Mouse (Mus musculus) MEL (cell line): ENCODE measurements around the gene Farp2. TPM values are rescaled to one million over a fixed set of nuclear protein-coding genes. Genes with fewer than 3 reads are reported as not detected.

Experiments used
- DNase-seq: peaks from one replicate; pipeline ENCODE4 v3.0.0; 2011; ENCODE audit warnings: low read depth, low spot score
- H3K27ac ChIP-seq: 2 replicates; pipeline ENCODE4 v1.5.1; 2012; ENCODE audit warnings: low read depth, mild to moderate bottlenecking, control low read depth, low read length, moderate library complexity; ENCODE audit not compliant: control insufficient read depth
- H3K27me3 ChIP-seq, 2 experiments: fragments of 150-350 bp in 1 of 2; sonication (generic) in 1 of 2; 2 replicates each; pipeline ENCODE4 v1.6.1; 2012; ENCODE audit warnings: low read length in 2 of 2, mild to moderate bottlenecking in 2 of 2, improper control_type of control experiment in 1 of 2, moderate library complexity in 1 of 2; ENCODE audit not compliant: insufficient read depth in 2 of 2, control insufficient read depth in 1 of 2
- H3K36me3 ChIP-seq, 2 experiments: 2 replicates each; pipeline ENCODE4 v1.6.1; 2012 to 2014; ENCODE audit warnings: low read length in 2 of 2, improper control_type of control experiment in 1 of 2, inconsistent platforms in 1 of 2, mild to moderate bottlenecking in 1 of 2; ENCODE audit not compliant: insufficient read depth in 2 of 2, control insufficient read depth in 1 of 2
- H3K4me1 ChIP-seq, 2 experiments: fragments of 150-350 bp in 1 of 2; sonication (generic) in 1 of 2; 2 replicates each; pipeline ENCODE4 v1.6.1; 2012; ENCODE audit warnings: low read length in 2 of 2, improper control_type of control experiment in 1 of 2, mild to moderate bottlenecking in 1 of 2; ENCODE audit not compliant: insufficient read depth in 2 of 2, control insufficient read depth in 1 of 2
- H3K4me3 ChIP-seq, 2 experiments: fragments of 150-350 bp in 1 of 2; sonication (generic) in 1 of 2; 2 replicates each; pipeline ENCODE4 v1.5.1; 2012; ENCODE audit warnings: low read depth in 2 of 2, low read length in 2 of 2, mild to moderate bottlenecking in 2 of 2, moderate library complexity in 2 of 2, control low read depth in 1 of 2, improper control_type of control experiment in 1 of 2; ENCODE audit not compliant: control insufficient read depth in 1 of 2, insufficient read depth in 1 of 2
- H3K79me2 ChIP-seq: 2 replicates; pipeline ENCODE4 v1.6.1; 2012; ENCODE audit warnings: mild to moderate bottlenecking, low read length, moderate library complexity; ENCODE audit not compliant: control insufficient read depth, poor library complexity, insufficient read depth
- H3K9ac ChIP-seq: 2 replicates; pipeline ENCODE4 v1.6.1; 2012; ENCODE audit warnings: low read depth, mild to moderate bottlenecking, control low read depth, low read length, moderate library complexity; ENCODE audit not compliant: control insufficient read depth, poor library complexity, severe bottlenecking
- H3K9me3 ChIP-seq: fragments of 150-350 bp; sonication (generic); replicated peaks from 2 replicates; pipeline ENCODE4 v1.6.1; 2012; ENCODE audit warnings: mild to moderate bottlenecking, low read length, improper control_type of control experiment, moderate library complexity; ENCODE audit not compliant: insufficient read depth
- BHLHE40 ChIP-seq: IDR thresholded peaks from 2 replicates; pipeline ENCODE4 v1.6.1; 2012; ENCODE audit warnings: low read depth, mild to moderate bottlenecking, inconsistent platforms, low read length, improper control_type of control experiment, borderline replicate concordance
- CTCF ChIP-seq, 3 experiments: IDR thresholded peaks in 2 of 3; conservative IDR thresholded peaks in 1 of 3; 2 replicates each; pipeline ENCODE4 v1.5.1; 2011 to 2012; ENCODE audit warnings: low read length in 3 of 3, low read depth in 2 of 3, mild to moderate bottlenecking in 2 of 3, improper control_type of control experiment in 1 of 3, inconsistent platforms in 1 of 3, mixed read lengths in 1 of 3, moderate library complexity in 1 of 3; ENCODE audit not compliant: control insufficient read depth in 1 of 3, insufficient read depth in 1 of 3, poor library complexity in 1 of 3, severe bottlenecking in 1 of 3
- JUND ChIP-seq: IDR thresholded peaks from 2 replicates; pipeline ENCODE4 v1.6.1; 2011; ENCODE audit warnings: low read depth, mild to moderate bottlenecking, improper control_type of control experiment, low read length
- KAT2A ChIP-seq: conservative IDR thresholded peaks from 2 replicates; pipeline ENCODE4 v1.6.1; 2012; ENCODE audit warnings: low read depth, low read length, improper control_type of control experiment, inconsistent platforms
- MAX ChIP-seq: IDR thresholded peaks from 2 replicates; pipeline ENCODE4 v1.6.1; 2011; ENCODE audit warnings: low read length, improper control_type of control experiment
- MAZ ChIP-seq: IDR thresholded peaks from 2 replicates; pipeline ENCODE4 v1.6.1; 2012; ENCODE audit warnings: low read depth, mild to moderate bottlenecking, inconsistent platforms, low read length, improper control_type of control experiment
- MEF2A ChIP-seq: IDR thresholded peaks from 2 replicates; pipeline ENCODE4 v1.6.1; 2014; ENCODE audit warnings: low read depth, mild to moderate bottlenecking, inconsistent platforms, low read length, improper control_type of control experiment; ENCODE audit not compliant: poor library complexity, insufficient replicate concordance, severe bottlenecking; ENCODE audit errors: extremely low read depth
- MXI1 ChIP-seq: IDR thresholded peaks from 2 replicates; pipeline ENCODE4 v1.6.1; 2011; ENCODE audit warnings: mild to moderate bottlenecking, low read depth, low read length, improper control_type of control experiment
- MYB ChIP-seq: IDR thresholded peaks from 2 replicates; pipeline ENCODE4 v1.6.1; 2011; ENCODE audit warnings: mild to moderate bottlenecking, low read depth, low read length, improper control_type of control experiment
- POLR2A ChIP-seq, 2 experiments: IDR thresholded peaks; 2 replicates each; pipeline ENCODE4 v1.6.1; 2011 to 2012; ENCODE audit warnings: low read length in 2 of 2, mild to moderate bottlenecking in 2 of 2, control low read depth in 1 of 2, improper control_type of control experiment in 1 of 2, low read depth in 1 of 2, moderate library complexity in 1 of 2; ENCODE audit not compliant: control insufficient read depth in 1 of 2, insufficient read depth in 1 of 2, poor library complexity in 1 of 2
- POLR2AphosphoS2 ChIP-seq: IDR thresholded peaks from 2 replicates; pipeline ENCODE4 v1.6.1; 2011; ENCODE audit warnings: low read length, improper control_type of control experiment
- POLR2AphosphoS5 ChIP-seq: IDR thresholded peaks from 2 replicates; pipeline ENCODE4 v1.6.1; 2012; ENCODE audit warnings: low read depth, borderline replicate concordance, mild to moderate bottlenecking, inconsistent platforms, low read length, moderate library complexity, mixed read lengths
- RAD21 ChIP-seq: IDR thresholded peaks from 2 replicates; pipeline ENCODE4 v1.6.1; 2011; ENCODE audit warnings: mild to moderate bottlenecking, low read depth, low read length, improper control_type of control experiment
- SMC3 ChIP-seq: IDR thresholded peaks from 2 replicates; pipeline ENCODE4 v1.6.1; 2011; ENCODE audit warnings: low read depth, low read length, improper control_type of control experiment
- TCF12 ChIP-seq: IDR thresholded peaks from 2 replicates; pipeline ENCODE4 v1.6.1; 2014; ENCODE audit warnings: low read depth, mild to moderate bottlenecking, inconsistent platforms, low read length, improper control_type of control experiment, moderate library complexity
- ZKSCAN1 ChIP-seq: IDR thresholded peaks from 2 replicates; pipeline ENCODE4 v1.6.1; 2012; ENCODE audit warnings: low read depth, mild to moderate bottlenecking, inconsistent platforms, low read length, improper control_type of control experiment, moderate library complexity
- ZNF384 ChIP-seq: IDR thresholded peaks from 2 replicates; pipeline ENCODE4 v1.6.1; 2012; ENCODE audit warnings: low read depth, mild to moderate bottlenecking, inconsistent platforms, low read length, improper control_type of control experiment
- polyA plus RNA-seq, 2 experiments: library from polyadenylated mRNA; stranded (reverse) in 1 of 2; unstranded in 1 of 2; fragments of >175 nt in 1 of 2; fragments of >200 nt in 1 of 2; gene quantifications; 2 replicates each; pipeline versions ENCODE4 v1.2.1 to v1.2.4; 2012; ENCODE audit warnings: low replicate concordance in 2 of 2, low read depth in 1 of 2; ENCODE audit not compliant: insufficient read length in 2 of 2, insufficient read depth in 1 of 2, missing spikeins in 1 of 2
- total RNA-seq: library from RNA; depleted of rRNA; stranded (reverse); fragments of 300-350 nt; gene quantifications from 2 replicates; pipeline ENCODE4 v1.2.3, GENCODE M21; 2012

The Farp2 gene
- total and polyA plus RNA-seq, 3 experiments: 9.7 to 12.0 TPM; not detected in 1

GRCm38 (mm10) chr1:93603921-93604320 is 92.0 kb downstream of the Farp2 start:
- Histone ChIP-seq H3K4me3 (no peak overlapping the region), H3K9me3 (no peaks in the 10 kb centered on the region), H3K4me1 (peaks cover 0 to 3% of the 10 kb centered on the region in 2 experiments; a peak in 1 of 4 replicates), H3K27ac (no peak overlapping the region), H3K36me3 (peaks cover 0 to 2% of the 10 kb centered on the region in 2 experiments; a peak in 1 of 4 replicates), H3K9ac (no peak overlapping the region), H3K79me2 (no peaks in the 10 kb centered on the region), H3K27me3 (no peaks in the 10 kb centered on the region)
- no peak for DNase-seq
- TF ChIP-seq MYB: no peak
- no peak for TF ChIP-seq MEF2A

DNA sequence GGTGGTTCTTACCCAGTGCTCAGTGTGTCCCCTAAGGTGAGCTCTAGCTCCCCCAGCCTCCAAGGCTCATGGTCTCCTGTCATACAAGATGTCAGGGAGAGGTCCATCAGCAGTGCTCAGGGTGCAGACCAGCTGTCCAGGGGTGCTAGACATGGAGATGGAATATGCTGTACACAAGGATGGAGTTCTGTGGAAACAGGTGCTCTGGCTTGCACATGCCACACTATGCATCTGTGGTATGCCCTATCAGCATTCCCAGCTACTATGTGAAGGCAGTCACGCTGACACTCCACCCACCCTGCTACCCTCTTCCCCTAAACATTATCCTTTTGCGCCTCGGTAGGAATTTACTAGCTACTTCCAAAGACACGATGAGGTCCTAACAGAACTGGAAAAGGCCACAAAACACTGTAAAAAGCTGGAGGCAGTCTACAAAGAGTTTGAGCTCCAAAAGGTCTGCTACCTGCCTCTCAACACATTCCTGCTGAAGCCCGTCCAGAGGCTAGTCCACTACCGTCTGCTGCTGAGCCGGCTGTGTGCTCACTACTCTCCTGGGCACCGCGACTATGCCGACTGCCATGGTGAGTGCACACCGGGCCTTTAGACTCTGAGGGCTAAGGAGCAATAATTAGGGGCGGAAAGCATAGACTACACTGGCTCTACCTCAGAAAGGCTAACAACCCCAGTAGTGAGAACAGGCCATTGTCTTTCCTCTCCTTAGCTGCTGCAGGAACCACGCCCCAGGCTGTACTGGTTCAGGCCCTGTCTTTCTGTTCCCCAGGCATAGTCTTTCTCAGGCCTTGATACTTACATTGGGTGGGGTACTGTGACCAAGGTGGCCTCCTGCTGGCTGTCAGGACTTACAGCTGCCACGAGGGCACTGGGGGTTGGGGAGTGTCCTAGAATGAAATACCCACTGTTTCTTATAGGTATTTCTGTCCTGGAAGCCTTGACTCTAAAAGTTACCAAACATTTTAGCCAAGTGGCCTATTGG is 95.5 kb downstream of the Farp2 start:
- Histone ChIP-seq H3K4me1 (peaks cover 0 to 3% of the 10 kb centered on the region in 2 experiments; a peak in 1 of 4 replicates), H3K79me2 (no peaks in the 10 kb centered on the region), H3K9ac (no peak overlapping the region), H3K36me3 (peaks cover 0 to 2% of the 10 kb centered on the region in 2 experiments; a peak in 1 of 4 replicates), H3K4me3 (no peak overlapping the region), H3K27me3 (no peaks in the 10 kb centered on the region), H3K9me3 (no peaks in the 10 kb centered on the region), H3K27ac (no peak overlapping the region)
- TF ChIP-seq SMC3 (peak; percentile 36), MAZ (no peak), RAD21 (peak; percentile 18), CTCF (IDR thresholded peaks at IDR 0.05 in 2 of 3, conservative IDR thresholded peaks at IDR 0.05 in 1 of 3; ENCODE audit: control insufficient read depth in 1 of 3, insufficient read depth in 1 of 3, low read depth in 2 of 3, low read length in 3 of 3, poor library complexity in 1 of 3, severe bottlenecking in 1 of 3) (peak in 2 of 3 experiments; percentile 26 to 27; a peak in 3 of 6 replicates)
- DNase-seq: peak; percentile 32

DNA sequence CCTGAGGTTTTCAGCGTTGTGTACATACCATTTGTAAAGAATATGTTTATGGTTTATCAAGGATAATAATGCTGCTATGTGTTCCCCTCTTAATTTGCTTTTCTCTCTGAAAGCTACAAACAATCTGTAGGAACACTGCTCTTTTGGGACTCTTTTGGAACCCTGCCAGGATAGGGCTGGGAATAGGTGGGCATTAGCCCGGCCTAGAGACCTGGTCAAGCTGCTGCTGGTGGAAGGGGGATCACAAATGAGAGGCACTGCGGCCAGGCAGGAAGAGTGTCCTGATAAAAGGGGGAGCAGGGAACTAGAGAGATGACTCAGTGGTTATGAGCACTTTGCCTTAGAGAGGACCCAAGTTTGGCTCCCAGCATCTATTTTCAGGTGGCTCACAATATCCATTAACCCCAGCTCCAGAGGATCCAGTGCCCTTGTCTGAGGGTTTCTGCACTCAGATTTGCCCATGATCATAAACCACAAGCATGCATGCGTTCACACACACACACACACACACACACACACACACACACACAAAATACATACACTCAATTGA is 96.9 kb downstream of the Farp2 start:
- H3K4me3 ChIP-seq: no peak overlapping the region
- no peak overlapping the region for H3K9ac ChIP-seq
- H3K36me3 ChIP-seq: peaks cover 0 to 2% of the 10 kb centered on the region in 2 experiments; a peak in 1 of 4 replicates
- peaks cover 0 to 3% of the 10 kb centered on the region in 2 experiments; a peak in 1 of 4 replicates for H3K4me1 ChIP-seq
- TF ChIP-seq MAZ (no peak), JUND (no peak), KAT2A (no peak), ZKSCAN1 (no peak), POLR2A (IDR thresholded peaks at IDR 0.05; ENCODE audit: control insufficient read depth in 1 of 2, insufficient read depth in 1 of 2, low read depth in 1 of 2, low read length in 2 of 2, poor library complexity in 1 of 2) (no peak), MAX (no peak), ZNF384 (no peak), BHLHE40 (no peak), TCF12 (no peak), POLR2AphosphoS2 (no peak), MXI1 (no peak), POLR2AphosphoS5 (no peak)
- DNase-seq: peak; percentile 30
- H3K9me3 ChIP-seq: no peaks in the 10 kb centered on the region
- no peak overlapping the region for H3K27ac ChIP-seq
- no peaks in the 10 kb centered on the region for H3K27me3 ChIP-seq
- H3K79me2 ChIP-seq: no peaks in the 10 kb centered on the region
